Mouse (Mus musculus) right cerebral cortex, adult 18-20 months (tissue): ENCODE data around the gene Chac2.
"Not testable (repeated sequence)": the region's sequence is repeated elsewhere in the genome, so short reads cannot be mapped to it uniquely, and the experiment has no call there.

Experiments
- DNase-seq: peaks from one replicate; pipeline ENCODE4 v3.0.0; 2022; ENCODE audit warnings: mixed read lengths

The Chac2 gene

GRCm38 (mm10) chr11:30985877-30986624 is at the start of gene Chac2:
Gene Chac2 (minus strand): TSS chr11:30986350.
- DNase-seq, result peak; percentile 90

DNA sequence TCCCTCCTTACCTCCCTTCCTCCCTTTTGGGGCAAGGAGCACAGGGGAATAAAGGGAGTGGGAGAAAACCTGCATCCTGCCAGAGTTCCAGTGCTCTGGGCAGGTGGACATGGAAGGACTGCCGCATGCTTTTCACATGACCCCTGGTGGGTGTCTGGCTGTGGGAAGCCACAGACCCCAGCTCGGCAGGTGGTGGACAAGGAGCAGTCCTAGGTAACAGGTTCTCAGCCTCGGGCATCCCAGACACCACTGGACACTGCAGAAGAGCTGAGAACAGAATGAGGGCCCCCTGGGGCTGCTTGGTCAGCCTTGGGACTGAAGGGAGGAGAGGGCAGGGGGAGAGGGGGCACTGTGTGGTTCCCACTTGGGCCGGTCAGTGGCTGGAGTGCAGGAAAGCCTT is 48.8 kb upstream of the Chac2 start:
- no peak for DNase-seq

DNA sequence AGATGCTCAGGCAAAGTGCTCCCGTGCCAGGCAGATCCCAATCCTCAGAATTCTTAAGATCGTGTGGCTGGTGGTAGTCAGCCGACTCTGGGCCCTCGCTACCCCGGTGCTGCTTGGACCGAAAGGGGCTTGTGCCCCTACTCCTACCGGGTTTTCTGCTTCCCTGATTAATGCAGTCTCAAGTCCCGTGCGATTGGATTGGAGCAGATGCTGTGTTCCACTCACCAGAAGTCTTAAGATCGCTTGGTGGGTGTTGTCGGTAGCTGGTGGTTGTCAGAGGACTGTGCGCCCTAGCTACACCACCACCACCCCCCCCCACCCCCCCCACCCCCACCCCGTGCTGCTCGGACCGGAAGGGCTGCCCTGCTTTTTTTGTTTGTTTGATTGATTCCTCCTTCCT is 31.3 kb upstream of the Chac2 start:
- DNase-seq, result not testable (repeated sequence)

- DNase-seq, result not testable (repeated sequence)
Measured at GRCm38 (mm10) chr11:31009668-31010067, 23.5 kb upstream of the Chac2 start.

- DNase-seq, result no peak
Measured at GRCm38 (mm10) chr11:31001169-31001908, 15.2 kb upstream of the Chac2 start.

DNA sequence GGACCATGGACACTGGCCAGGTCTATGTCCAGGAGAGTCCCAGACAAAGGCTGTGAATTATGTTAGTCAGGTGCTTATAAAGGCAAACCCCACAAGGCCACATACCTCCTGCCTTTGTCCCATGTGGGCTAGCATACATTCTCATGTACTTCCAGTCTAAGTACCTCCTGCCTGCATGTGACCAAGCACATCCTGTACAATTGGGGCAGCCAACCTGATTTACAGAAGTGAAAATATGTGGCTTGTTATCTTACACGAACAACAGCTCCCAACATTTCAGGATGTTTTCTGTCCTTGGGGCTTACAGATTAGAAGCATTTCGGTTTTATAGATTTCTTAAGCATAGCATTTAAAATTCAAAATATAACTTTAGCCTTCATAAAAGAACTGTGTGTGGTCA is 13.9 kb upstream of the Chac2 start:
- DNase-seq, result no peak

- no peak for DNase-seq
Measured at GRCm38 (mm10) chr11:30998704-30999103, 12.6 kb upstream of the Chac2 start.

DNA sequence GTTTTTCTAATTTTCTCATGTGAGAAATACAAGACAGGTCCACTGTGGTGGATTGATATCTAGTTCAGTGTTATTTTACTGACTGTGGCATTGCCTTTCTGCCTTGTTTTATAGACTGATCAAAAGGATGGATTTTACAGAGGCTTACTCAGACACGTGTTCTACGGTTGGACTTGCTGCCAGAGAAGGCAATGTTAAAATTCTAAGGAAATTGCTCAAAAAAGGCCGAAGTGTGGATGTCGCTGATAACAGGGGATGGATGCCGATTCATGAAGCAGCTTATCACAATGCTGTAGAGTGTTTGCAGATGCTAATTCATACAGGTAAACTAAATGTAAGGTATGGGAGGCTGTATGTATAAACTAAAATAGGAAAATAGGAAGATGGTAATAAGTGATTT is 12.0 kb upstream of the Chac2 start:
- DNase-seq, result no peak

- DNase-seq, result no peak
Measured at GRCm38 (mm10) chr11:30996670-30997069, 10.5 kb upstream of the Chac2 start.

DNA sequence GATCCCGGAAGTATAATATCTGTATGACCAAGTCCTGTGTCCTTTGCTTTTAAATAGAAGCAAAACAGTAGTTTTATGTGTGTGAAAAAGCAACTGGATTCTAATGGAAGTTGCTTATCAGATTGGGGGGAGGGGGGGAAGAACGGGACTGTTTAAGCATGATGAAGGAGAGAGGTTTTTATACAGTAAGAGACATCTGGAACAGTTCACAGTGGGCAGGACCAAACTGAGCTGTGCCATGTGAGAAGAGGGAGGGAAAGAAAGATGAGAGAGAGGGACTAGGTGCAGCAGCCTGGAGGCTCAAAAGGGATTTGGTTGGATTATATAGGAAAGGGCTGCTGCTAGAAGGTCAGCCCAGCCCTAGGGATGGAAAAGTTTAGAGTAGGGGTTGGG is 471 bp upstream of the Chac2 start:
- DNase-seq, result no peak

DNA sequence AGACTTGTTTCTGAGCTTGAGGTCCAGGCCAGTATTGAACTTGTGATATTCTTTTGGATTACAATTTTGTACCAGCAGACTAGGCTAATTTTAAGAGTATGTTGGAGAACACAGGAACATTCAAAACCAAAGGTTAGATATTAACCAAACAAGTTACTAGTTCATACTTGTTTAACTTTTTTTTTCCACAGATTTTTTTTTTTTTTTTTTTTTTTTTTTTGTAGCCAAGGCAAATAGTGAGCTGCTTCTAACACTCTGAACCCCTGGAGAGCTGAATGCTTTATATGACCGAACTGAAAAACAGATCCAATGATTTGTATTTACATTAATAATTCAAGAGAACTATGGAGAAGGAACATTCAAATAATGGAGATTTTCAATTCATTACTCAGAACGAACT is 913 bp downstream of the Chac2 start:
- no peak for DNase-seq

DNA sequence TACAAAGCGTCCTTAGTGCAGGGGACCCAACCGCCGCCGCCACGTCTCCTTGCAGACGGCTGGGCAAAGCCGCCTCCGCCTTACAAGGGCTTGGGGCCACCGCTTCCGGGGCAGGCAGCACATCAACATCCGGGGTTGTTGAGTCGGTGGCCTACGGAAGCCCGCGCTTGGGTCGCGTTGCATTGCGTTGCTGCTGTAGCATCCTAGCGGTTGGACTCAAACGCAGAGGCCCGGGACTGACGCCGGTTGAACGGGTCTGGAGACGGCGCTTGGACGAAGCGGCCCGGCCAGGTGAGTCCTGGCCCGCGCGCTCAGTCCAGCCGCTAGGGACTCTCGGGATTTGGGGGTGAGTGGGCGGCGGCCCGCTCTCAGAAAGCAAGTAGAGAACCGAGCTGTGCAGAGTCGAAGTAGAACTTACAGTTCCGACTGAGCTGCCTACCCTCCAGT is 31.8 kb downstream of the Chac2 start, which contains the start of gene Erlec1:
Erlec1 (minus strand) TSS at position 57 of the 447 bp plus-strand sequence.
- peak; percentile 96 for DNase-seq

- peak; percentile 37 for DNase-seq
Measured at GRCm38 (mm10) chr11:30953469-30954154, 32.5 kb downstream of the Chac2 start.

GRCm38 (mm10) chr11:30952829-30953228 is 33.3 kb downstream of the Chac2 start:
- no peak for DNase-seq

DNA sequence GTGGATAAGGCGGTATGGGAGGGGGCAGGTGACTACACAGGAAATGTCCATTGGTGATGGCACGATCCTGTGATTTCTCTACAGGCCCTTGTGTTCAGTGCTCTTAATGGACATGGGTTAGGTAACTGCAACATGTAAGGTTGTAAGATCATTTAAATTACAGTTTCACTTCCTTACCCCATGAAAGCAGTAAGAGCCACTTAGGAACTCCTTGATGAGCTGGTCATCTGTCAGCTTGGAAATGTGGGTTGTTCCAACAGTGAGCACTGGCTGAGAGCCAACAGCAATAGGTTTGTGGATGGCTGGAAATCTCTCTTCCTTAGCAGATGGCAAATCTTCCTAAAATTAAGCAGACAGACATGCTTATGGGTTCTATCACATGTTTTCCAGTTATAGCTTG is 42.6 kb downstream of the Chac2 start:
- DNase-seq, result peak; percentile 10

- DNase-seq, result no peak
Measured at GRCm38 (mm10) chr11:30928498-30928897, 57.7 kb downstream of the Chac2 start.

DNA sequence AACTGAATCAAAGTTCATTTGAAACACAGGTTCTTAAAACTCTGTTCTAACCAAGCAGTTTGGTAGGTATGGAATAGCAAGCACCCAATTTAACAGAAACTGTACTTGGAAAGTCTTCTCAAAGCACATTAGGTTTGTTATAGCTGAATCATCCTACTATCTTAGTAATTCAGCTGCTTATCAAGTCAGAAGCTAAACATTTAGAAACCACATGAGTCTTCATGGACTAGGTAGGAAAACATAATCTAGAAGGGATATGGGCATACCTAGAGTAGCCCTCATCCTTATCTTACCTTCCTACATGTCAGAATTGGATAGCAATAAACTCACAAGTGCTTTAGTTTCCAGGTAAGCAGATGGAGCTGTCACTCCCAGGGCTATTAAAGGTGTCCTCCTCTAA is 58.1 kb downstream of the Chac2 start:
- no peak for DNase-seq
